Mouse (Mus musculus): ENCODE measurements at regions not wholly inside any gene's neighbourhood (a gene's known extent, or its start where the extent isn't known, plus 50 kb on each side); places are given as distances from the start of the nearest gene placed in this dataset.

- no peak for TF ChIP-seq EP300 (IDR thresholded peaks at IDR 0.05; ENCODE audit: low read depth)
- TF ChIP-seq CTCF (IDR thresholded peaks at IDR 0.05; ENCODE audit: low read depth): no peak
These were observed 148.5 kb upstream of the Lsm8 start for GRCm38 (mm10) chr6:18699729-18700386.

All from liver, embryonic 14.5 days (tissue).